Mouse (Mus musculus) left cerebral cortex, adult 11 months (tissue): ENCODE measurements at regions not wholly inside any gene's neighbourhood (a gene's known extent, or its start where the extent isn't known, plus 50 kb on each side); places are given as distances from the start of the nearest gene placed in this dataset.
"Not testable (repeated sequence)": the region's sequence is repeated elsewhere in the genome, so short reads cannot be mapped to it uniquely, and the experiment has no call there.

Source experiments
- DNase-seq: peaks from one replicate; pipeline ENCODE4 v3.0.0; 2022; ENCODE audit warnings: low spot score

GRCm38 (mm10) chr11:45424066-45424465, 427.8 kb upstream of the Clint1 start:
- DNase-seq, result not testable (repeated sequence)

- DNase-seq, result no peak
These were observed 410.7 kb upstream of the Clint1 start for GRCm38 (mm10) chr11:45440937-45441720.

DNA sequence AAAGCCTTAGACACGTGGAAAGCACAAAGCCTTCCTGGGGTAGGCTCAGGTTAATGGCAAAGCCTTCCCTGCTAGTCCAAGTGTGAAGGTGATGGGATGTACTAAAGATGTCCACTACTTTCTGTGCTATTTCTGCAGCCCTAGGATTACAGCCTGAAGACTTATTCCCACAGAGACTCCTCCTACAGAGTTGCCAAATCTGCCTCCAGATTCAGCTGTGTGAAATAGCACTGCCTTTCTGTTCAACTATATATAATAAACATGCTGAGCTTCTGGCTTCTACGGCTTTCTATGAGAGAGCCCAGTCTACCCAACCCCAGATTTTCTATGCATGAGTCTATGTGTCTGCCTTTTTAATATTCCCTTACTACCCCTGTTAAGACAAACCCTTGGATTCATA, 405.3 kb upstream of the Clint1 start:
- DNase-seq, result no peak

DNA sequence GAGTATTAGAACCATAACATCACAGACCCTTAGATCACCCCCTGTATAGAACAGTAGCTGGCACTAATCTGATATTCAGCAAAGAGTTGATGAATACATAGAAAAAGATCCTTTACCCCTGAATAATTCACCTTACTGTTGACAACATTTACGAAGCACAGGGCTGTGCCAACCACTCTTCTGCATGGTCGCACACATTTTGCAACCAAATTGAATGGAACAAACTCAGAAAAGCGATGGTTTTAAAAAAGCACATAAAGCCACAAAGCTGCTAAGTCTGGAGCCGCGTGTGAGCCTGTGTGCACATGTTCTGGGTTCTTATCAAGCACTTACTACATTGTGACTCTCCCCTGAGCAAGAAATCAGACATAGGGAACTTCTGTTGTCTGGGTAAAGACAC, 397.6 kb upstream of the Clint1 start:
- DNase-seq, result no peak

DNA sequence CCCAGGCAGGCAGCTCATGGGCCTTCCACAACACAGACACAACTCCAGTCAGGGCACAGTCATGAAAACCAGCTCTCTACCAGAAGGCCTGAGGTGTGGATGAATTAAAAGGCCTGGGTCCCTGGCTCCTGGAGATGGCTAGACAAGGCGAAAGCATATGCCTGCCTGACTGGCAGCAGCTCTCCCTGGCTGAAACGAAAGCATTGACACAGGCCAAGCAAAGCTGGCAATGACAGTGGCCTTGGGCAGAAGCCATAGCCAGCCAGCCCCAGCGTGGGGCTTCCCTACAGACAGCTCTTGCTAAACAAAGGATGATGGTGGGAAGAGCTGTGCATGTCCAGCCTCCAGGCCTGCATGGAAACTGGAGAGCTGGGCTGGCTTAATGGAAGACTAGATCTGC, 396.9 kb upstream of the Clint1 start:
- DNase-seq, result no peak

DNA sequence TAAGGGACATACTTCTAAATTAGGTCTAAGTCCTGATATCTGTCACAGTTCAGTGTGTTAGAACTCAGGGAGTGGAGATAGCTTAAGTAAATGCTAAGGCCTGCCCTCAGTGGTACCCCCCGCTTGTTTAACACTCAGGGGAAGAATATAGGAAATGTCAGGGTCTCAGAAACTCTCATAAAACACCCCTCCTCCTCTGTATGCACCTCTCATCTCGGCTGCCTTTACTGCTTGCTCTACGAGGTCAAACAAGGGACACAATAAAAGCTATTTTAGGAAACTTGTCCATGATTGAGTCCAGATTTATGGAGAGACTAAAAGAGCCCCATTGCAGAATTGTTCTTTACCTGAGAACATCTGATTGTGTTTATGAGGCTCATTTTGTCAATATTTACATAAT, 395.1 kb upstream of the Clint1 start:
- no peak for DNase-seq

DNA sequence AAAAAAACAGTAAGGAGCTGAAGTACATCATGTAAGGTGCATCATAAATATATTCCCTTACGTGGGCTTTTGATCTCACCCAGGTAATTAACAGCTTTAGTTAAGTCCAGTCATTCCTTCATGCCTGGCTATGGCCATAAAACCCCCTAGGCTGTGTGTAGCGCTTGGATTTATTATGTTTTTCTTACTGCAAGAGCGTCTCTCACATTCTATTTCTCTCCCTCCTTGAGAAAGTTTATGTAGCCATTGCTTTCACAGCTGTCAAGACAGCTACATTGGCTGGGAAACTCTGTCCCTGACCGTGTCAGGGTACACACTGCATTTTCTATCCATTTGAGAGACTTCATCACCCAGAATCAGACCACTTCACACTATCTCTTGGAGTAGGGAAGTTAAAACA, 394.3 kb upstream of the Clint1 start:
- no peak for DNase-seq

- DNase-seq, result no peak
These were observed 391.7 kb upstream of the Clint1 start for GRCm38 (mm10) chr11:45460000-45460792.

- DNase-seq, result no peak
These were observed 387.4 kb upstream of the Clint1 start for GRCm38 (mm10) chr11:45464501-45464900.

DNA sequence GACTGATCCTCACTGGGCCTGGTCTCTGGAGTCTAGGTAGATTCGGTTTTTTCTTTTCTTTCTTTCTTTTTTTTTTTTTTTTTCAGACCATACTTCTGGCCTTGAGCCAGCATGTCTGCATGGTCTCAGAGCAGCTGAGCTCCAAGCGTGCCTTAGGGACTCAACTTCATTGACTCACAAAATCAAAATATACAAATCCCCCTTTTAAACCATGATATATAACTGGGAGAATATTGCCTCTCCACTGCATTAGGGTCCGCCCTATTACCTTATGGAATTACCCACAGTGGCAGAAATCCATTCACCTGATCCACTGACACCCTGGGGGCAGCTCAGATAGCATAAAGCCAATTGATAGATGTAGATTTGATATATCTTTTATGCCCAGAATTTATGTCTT, 385.5 kb upstream of the Clint1 start:
- DNase-seq, result no peak

DNA sequence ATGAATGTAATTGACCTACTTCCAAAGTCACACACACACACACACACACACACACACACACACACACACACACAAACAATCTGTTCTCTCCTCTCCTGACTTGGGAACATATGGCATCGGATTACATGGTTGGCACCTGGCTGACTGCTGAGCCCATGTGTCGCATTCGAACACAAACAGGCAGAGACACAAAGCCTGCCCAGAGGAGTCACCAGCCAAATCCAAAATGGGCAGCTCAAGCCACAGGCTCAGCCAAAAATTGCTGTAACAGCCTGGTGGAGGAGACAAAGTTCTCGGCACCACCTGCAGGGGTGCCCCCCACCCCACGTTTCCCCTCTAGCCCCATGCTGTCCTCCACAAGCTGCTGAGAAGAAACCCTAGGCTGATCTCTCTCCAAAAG, 379.7 kb upstream of the Clint1 start:
- no peak for DNase-seq

GRCm38 (mm10) chr11:45476917-45477316, 374.9 kb upstream of the Clint1 start:
- no peak for DNase-seq

DNA sequence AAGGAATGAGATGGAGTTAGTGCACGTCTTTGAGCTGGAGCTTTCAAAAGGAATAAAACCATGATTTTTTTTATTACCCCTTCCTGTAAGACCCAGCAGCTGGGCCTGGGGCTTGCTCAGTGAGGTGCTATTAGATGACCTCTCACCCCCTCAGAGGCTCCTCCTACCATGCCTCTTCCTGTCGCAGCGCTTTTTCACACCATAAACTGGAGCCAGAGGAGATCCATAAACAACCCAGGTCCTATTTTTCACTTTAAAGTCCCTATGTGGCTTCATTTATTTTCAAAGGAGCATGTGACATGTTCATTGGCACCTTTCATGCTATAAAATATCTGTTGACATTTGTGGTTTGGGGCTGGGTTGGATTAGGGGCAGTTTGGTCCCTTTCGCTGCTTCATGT, 365.9 kb upstream of the Clint1 start:
- no peak for DNase-seq

GRCm38 (mm10) chr11:45491021-45491967, 360.6 kb upstream of the Clint1 start:
- no peak for DNase-seq

DNA sequence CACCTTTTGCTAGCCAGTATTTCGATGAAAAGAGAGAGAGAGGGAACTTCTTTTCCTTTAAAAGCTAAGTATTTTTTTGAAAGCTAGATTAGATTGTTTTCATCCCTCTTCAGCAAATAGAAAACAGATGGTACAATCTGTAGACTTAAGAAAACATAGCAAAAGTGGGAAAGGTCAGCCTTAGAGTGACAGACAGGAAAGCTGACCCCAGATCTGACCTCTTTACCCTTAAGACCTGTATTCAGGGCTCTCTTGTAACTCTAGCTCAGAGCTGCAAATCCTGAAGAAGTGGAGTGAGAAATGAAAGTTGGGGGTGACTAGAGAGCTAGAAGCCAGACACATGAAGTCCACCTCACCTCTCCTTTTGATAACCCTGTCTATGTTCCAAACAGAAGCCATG, 356.6 kb upstream of the Clint1 start:
- DNase-seq, result no peak

DNA sequence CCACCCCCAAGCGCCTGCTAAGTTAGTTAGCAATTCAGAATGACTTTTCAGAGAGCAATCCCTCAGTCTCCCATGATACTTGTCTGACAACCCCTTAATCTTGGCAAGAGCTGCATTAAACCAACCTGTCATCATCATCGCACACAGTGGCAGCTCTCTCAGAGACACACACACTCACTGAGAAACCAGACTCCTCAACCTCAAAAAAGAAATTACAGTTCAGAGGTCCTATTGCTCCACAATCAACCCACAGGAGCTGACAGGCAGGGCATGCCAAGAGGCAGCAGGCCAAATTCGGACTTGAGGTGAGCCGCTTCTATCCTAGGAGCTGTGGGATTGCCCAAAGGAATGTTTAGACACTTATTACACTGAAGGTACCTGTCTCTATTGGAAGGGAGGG, 343.3 kb upstream of the Clint1 start:
- no peak for DNase-seq

DNA sequence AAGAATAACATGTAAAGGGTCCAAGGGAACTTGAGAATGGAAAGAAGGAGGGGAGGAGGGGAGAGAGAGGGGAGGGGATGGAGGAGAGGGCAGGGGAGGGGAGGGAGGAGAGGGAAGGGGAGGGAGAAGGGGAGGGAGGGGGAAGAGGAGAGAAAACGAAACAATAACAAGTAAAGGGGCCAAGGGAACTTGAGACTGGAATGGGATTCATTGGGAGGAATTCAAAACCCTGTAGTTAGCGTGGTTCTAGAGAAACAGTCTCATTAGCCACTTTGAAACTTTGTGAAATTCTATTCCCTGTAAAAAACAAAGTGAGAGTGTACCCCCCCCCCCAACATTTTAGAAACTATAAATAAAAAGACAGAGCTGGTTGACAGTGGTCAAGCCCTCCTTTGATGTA, 342.6 kb upstream of the Clint1 start:
- no peak for DNase-seq

GRCm38 (mm10) chr11:45514415-45515271, 337.2 kb upstream of the Clint1 start:
- DNase-seq, result no peak

DNA sequence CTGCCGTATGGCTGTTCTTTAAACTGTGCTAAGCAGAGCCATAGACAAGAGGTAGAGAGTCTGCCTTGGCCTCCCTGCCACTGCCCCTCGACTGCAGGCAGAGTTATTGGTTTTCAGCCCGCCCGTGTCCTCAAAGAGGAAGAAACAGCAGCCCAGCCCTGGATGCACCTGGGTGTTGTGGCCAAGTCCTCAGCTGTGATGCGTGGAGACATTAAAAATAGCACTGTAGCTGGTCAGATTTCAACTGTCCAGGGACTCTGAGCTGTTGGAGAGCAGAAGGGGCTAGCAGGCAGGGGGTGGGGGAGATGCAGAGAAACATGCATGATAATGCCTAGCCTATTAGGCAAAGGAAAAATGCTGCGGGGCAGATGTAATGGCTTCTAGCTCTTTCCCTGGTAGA, 327.1 kb upstream of the Clint1 start:
- DNase-seq, result no peak

- DNase-seq, result no peak
These were observed 320.7 kb upstream of the Clint1 start for GRCm38 (mm10) chr11:45531044-45531626.
